Mouse (Mus musculus): ENCODE measurements at regions not wholly inside any gene's neighbourhood (a gene's known extent, or its start where the extent isn't known, plus 50 kb on each side); places are given as distances from the start of the nearest gene placed in this dataset.

- DNase-seq (ENCODE audit: low read depth, low spot score), result no peak
Observed at GRCm38 (mm10) chr3:72735011-72735410, 232.7 kb downstream of the Sis start.

- no peak for DNase-seq (ENCODE audit: low read depth, low spot score)
Observed at GRCm38 (mm10) chr3:72727403-72727802, 240.3 kb downstream of the Sis start.

- no peak for DNase-seq (ENCODE audit: low read depth, low spot score)
Observed at GRCm38 (mm10) chr3:72713806-72714205, 253.9 kb downstream of the Sis start.

GRCm38 (mm10) chr3:72685937-72686336 lies 281.7 kb downstream of the Sis start:
- DNase-seq (ENCODE audit: low read depth, low spot score), result no peak

GRCm38 (mm10) chr3:72659194-72659593 lies 308.5 kb downstream of the Sis start:
- no peak for DNase-seq (ENCODE audit: low read depth, low spot score)

GRCm38 (mm10) chr3:72630069-72630468 lies 337.6 kb downstream of the Sis start:
- DNase-seq (ENCODE audit: low read depth, low spot score), result no peak

- peak; percentile 46 for DNase-seq (ENCODE audit: low read depth, low spot score)
Observed at GRCm38 (mm10) chr3:72620802-72621201, 346.9 kb downstream of the Sis start.

- no peak for DNase-seq (ENCODE audit: low read depth, low spot score)
Observed at GRCm38 (mm10) chr3:72619862-72620261, 347.8 kb downstream of the Sis start.

GRCm38 (mm10) chr3:72603718-72604359 lies 363.8 kb downstream of the Sis start:
- no peak for DNase-seq (ENCODE audit: low read depth, low spot score)

All from telencephalon, adult 2 months (tissue).